Mouse (Mus musculus) CD8-positive naive resting alpha-beta T cell, adult 2 months (primary cell): ENCODE measurements around the gene Slc7a7.

Experiments used
- DNase-seq, 2 experiments: peaks; one replicate each; pipeline ENCODE4 v3.0.0; 2022; ENCODE audit warnings: low read depth in 2 of 2, low spot score in 2 of 2

Gene Slc7a7

GRCm38 (mm10) chr14:54417623-54418081 lies at the start of gene Slc7a7:
Gene Slc7a7 (minus strand): TSS chr14:54417780.
- DNase-seq = no peak

GRCm38 (mm10) chr14:54464293-54465005 lies 46.9 kb upstream of the Slc7a7 start:
- DNase-seq = peak; percentile 66 to 72

- DNase-seq = peak; percentile 83 to 87
Measured at GRCm38 (mm10) chr14:54463959-54464292, 46.3 kb upstream of the Slc7a7 start, which contains the start of gene Lrp10. Gene Lrp10 (plus strand): TSS chr14:54464137.

- no peak for DNase-seq
Measured at GRCm38 (mm10) chr14:54463108-54463958, 45.8 kb upstream of the Slc7a7 start.

- no peak for DNase-seq
Measured at GRCm38 (mm10) chr14:54462146-54462545, 44.6 kb upstream of the Slc7a7 start.

- DNase-seq = no peak
Measured at GRCm38 (mm10) chr14:54457907-54458569, 40.5 kb upstream of the Slc7a7 start.

- DNase-seq = no peak
Measured at GRCm38 (mm10) chr14:54454669-54455528, 37.3 kb upstream of the Slc7a7 start.

GRCm38 (mm10) chr14:54453566-54453965 lies 36.0 kb upstream of the Slc7a7 start:
- DNase-seq = no peak

- no peak for DNase-seq
Measured at GRCm38 (mm10) chr14:54445476-54445875, 27.9 kb upstream of the Slc7a7 start.

- DNase-seq = no peak
Measured at GRCm38 (mm10) chr14:54443712-54444618, 26.4 kb upstream of the Slc7a7 start.

GRCm38 (mm10) chr14:54443196-54443595 lies 25.6 kb upstream of the Slc7a7 start:
- no peak for DNase-seq

GRCm38 (mm10) chr14:54442548-54442947 lies 25.0 kb upstream of the Slc7a7 start:
- DNase-seq = no peak

- no peak for DNase-seq
Measured at GRCm38 (mm10) chr14:54441365-54441764, 23.8 kb upstream of the Slc7a7 start.

GRCm38 (mm10) chr14:54440538-54440937 lies 23.0 kb upstream of the Slc7a7 start:
- no peak for DNase-seq

- no peak for DNase-seq
Measured at GRCm38 (mm10) chr14:54439610-54440009, 22.0 kb upstream of the Slc7a7 start.

- DNase-seq = no peak
Measured at GRCm38 (mm10) chr14:54439155-54439554, 21.6 kb upstream of the Slc7a7 start.

GRCm38 (mm10) chr14:54435194-54435918 lies 17.8 kb upstream of the Slc7a7 start:
- DNase-seq = no peak

- DNase-seq = no peak
Measured at GRCm38 (mm10) chr14:54433941-54434531, 16.5 kb upstream of the Slc7a7 start.
